Mouse (Mus musculus) E14TG2a.4 (cell line): ENCODE measurements around the gene Btbd6.

Source experiments
- CTCF ChIP-seq: conservative IDR thresholded peaks from 2 replicates; pipeline ENCODE4 v1.5.1; 2014; ENCODE audit warnings: low read length
- NANOG ChIP-seq: IDR thresholded peaks from 2 replicates; pipeline ENCODE4 v1.6.1; 2014; ENCODE audit warnings: borderline replicate concordance, low read length, mixed read lengths
- POU5F1 ChIP-seq: IDR thresholded peaks from 2 replicates; pipeline ENCODE4 v1.6.1; 2014; ENCODE audit warnings: low read length, borderline replicate concordance

DNA sequence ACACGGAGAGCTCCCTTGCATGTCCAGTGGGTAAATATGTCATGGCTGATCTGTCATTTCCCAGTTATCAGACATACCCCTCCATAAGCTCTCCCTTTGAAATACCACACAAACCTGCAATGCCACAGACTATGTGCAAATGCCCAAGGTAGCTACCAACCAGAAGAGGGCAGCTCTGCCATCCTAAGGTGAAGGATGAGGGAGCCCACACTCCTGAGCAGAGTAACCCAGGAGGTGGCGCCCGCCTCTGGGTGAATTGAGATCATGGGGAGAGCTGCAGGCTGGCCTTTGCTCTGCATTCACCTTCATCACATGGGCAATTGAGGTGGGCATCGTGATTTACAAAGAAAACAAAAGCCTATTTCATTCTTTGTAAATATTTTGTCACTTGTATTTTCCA, 28.7 kb downstream of the Btbd6 start:
- TF ChIP-seq CTCF (no peak), POU5F1 (no peak), NANOG (no peak)
